Mouse (Mus musculus): Measurements from ENCODE around the gene Wnt16.

The Wnt16 gene

DNA sequence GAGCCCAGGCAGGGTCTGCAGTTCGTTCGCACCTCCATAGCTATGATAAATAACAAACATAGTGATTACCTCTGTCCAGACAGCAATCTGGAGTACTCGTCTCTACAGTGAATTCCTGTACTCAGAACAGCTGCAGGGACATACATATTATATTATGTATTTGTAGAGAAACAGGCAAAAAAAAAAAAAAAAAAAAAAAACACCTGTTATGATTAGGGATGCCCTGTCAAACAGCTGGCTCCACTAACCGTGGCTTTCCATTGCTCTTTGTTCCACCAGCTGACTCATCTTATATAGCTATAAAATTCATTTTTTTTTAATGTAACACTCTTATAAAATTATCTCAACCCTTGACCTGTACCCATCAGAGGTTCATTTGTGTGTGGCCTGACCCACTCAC is 38.3 kb downstream of the Wnt16 start:
- no peak for DNase-seq

DNA sequence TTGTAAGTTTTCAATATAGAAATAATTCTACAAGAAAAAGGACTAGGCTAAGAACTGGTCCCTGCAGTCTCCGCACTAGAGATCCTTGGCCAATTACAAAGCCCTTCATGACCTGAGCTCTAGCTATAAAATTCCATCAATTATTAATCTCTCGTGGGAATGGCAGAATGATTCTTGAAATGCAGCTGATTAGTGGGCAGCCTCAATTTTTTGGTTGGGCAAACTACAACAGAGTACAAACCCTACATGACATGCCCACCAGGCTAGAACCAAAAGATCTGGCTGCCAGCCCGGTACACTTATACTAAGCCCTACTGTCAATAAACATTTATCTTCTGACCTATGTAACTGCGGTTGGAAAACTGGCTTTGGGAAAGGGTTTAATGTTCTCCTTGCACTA is 39.1 kb downstream of the Wnt16 start:
- DNase-seq, result no peak

DNA sequence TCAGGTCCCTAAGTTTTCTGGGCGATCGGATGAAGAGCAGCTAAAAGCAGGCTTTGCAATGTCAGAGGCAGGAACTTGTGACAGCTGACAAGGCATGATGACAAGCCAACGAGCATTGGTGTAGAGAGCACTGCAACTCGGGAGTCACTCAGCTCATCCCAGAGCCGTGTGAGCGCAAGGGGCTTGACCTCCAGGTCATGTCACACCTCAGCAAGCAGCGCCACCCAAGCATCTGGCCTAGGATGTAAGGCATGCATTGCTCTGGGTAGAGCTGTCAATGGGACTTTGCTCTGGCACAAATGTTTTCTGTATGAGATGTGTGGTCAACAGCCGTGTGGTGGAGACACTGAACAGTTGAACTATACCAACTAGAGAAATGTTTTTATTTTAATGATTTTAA is 39.9 kb downstream of the Wnt16 start:
- DNase-seq, result no peak

DNA sequence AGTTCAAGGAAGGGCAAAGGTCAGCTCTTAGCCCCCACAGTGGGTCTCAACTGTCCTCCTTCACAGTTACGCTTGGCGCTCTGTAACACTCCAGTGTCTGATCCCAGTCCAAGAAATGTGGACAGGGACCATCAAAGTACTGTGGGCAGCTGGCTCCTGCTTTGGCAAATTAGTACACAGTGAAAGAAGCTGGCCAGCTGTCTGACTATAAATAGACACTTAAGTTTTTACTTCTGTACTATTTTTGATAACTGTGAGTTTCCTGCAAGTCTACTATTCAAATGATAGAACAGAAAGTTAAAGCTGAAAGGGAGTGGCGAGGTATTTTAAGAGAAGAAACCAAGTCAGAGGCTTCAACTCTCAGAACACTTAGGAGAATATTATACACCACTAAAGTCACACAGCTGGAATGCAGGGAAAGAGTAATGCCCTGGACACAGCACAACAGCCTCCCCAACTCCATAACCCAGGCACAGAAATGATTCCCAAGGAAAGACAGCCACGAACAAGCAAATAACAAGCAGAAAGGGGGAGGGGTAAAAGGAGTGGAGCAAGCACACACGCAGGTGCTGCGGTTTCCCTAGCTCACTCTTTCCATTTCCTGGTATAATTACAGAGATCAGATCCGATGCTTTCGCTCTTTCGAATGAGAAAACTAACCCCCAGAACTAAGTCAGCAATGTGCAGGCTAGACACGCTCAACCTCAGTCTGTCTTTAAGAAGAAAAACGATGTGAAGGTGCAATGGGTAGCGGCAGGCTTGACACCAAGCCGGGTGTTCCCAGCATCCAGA is 42.3 kb downstream of the Wnt16 start:
- DNase-seq, result peak in 1 of 2 experiments; percentile 36

- no peak for DNase-seq
Measured at GRCm38 (mm10) chr6:22332548-22332947, 44.5 kb downstream of the Wnt16 start.

DNA sequence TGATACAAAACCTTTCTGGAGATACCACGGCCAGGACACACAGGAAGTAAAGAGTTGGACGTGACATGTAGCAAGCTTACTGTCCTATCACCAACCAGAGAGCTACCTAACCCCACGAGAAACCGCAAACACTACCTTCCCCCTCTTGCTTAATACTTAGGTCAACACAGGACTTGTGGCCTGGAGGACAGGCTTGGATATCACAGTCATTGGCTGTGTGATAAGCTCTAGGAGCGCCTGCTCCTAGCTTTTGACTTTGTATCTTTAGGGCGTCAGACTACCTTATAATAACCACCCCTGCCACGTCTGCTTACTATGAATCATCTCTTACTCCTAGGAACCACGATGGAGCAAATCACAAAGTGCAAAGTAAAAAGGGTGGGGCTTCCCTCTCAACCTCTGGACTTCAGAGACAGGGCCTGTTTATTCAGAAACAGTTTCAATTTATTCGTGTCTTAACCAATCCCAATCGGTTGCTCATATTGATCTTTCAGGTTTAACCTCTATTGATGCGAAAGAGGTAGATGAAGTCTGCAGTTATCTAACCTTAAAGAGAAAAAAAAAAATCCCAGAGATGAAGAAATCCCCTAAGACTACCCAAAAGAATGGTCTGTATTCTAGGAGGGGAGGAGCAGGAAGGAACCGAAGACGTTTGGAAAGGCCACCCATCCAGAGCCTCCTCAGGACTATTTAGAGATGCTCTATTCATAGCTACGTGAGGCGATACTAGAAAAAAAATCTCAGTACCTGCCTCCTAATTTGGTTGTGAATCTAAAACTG is 51.9 kb downstream of the Wnt16 start:
- DNase-seq, result no peak

- DNase-seq, result no peak
Measured at GRCm38 (mm10) chr6:22340779-22341178, 52.8 kb downstream of the Wnt16 start.

- no peak for DNase-seq
Measured at GRCm38 (mm10) chr6:22343292-22343691, 55.3 kb downstream of the Wnt16 start.

DNA sequence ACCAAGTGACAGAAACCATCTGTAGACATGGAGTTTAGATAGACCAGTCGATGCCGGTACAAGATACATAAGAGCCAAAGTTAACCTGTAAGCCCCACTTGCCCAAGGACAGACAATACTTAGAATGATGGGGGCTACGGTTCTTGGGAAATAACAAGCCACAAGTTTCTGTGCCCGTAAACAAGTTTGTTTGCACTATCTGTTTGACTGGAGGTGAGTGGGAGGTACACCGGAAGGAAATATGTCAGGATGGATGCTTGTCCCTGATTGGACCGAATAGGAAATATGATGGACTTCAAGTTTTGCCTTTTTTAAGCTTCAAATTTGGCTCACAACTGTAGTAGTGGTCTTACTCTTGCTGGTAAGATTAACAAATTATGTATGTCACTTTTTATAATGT is 55.7 kb downstream of the Wnt16 start:
- DNase-seq, result no peak

GRCm38 (mm10) chr6:22344443-22344842 is 56.4 kb downstream of the Wnt16 start:
- no peak for DNase-seq

DNA sequence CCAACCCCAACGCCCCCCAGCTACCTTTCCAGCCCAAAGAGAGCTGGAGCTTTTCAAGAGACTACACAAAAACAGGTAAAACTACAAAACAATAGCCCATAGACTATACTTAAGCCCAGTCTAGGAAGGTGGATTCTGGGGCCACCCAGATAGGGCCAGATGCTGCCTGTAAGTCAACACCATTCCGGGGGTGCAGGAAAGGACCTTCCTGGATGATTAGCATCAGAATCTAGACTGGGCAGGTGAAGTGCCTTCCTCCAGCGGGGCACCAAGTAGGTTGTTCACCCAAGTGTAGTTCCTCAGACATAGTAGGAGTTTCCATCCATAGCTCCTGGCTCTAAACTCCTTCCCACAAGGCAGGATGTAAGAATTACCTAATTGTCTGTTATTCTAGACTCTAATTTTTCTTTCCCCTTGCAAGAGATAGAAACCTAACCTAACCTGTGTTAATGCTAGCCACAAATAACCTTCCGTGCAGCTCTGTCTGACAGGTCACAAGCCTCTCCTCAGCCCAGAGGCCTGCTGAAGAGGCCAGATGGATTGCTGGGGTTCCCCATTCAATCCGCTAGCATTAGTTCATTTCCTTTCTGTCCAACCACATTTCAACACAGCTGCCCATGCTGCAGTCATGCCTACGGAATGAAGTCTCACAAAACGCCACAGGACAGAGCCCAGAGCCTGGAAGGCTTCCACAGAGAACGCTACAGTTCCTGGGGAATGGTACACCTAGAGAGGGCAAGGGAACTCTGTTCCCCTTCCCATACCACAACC is 59.3 kb downstream of the Wnt16 start:
- no peak for DNase-seq

Data from thymus, adult 18-20 months (tissue).